Mouse (Mus musculus) testis, postnatal 10 days (tissue): Measurements from ENCODE around the gene Gli2.

Source experiments
- DNase-seq: peaks from one replicate; pipeline ENCODE4 v3.0.0; 2021; ENCODE audit warnings: low spot score

Gli2 gene

DNA sequence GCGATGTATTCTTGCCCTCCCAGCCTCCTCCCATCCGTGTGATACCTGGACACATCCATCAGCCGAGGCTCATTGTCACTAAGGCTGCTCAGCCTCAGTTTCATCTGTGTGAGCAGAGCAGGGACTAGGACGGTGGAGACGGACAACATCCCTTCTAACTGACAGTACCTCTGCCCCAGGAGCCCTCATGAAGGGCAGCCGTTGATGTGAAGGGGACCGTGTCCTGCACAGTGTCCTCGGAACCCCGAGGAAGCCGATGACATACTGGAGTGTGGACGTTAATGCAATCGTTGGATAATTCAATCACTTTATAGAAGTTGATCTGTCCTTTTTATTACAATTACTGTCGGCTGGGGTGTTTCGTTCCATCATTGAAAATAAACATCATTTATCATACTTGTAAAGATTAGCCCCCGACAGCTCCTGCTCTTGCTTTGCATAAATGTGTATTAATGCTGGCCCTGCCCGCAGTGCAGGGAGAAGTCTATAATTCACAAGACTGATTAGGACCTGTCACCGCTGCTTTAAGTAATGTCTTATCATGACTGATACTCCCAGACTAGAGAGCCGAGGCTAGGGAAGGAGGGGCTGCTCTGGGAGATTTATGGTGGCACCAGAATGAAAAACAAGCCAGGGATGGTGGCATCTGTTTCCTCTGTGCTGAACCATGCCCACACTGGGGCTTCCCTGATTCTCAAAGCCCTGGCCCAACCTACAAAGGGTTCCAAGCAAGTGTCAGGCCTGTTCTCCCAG is 257.8 kb downstream of the Gli2 start:
- DNase-seq = no peak

GRCm38 (mm10) chr1:118789871-118790270 is 263.5 kb downstream of the Gli2 start:
- DNase-seq = no peak

DNA sequence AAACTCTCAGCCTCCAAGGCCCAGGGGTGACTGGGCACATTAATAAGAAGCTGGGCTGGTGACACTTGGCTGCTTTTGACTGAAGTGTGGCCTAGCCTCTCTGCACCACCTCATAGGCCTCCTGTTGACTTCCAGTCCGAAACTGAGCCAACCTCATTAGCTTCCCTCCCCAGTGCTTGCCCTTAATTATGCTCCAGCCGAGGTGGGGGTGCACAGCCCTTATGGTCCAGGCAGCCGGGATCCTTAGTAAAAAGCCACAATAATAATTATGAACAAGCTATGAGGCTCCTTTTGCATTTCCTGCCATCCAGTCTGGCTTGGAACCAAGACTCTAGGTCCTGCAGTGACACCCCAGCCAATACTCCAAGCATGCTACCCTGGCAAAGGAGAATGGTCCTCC is 264.0 kb downstream of the Gli2 start:
- DNase-seq = no peak

GRCm38 (mm10) chr1:118788813-118789212 is 264.6 kb downstream of the Gli2 start:
- DNase-seq = no peak

DNA sequence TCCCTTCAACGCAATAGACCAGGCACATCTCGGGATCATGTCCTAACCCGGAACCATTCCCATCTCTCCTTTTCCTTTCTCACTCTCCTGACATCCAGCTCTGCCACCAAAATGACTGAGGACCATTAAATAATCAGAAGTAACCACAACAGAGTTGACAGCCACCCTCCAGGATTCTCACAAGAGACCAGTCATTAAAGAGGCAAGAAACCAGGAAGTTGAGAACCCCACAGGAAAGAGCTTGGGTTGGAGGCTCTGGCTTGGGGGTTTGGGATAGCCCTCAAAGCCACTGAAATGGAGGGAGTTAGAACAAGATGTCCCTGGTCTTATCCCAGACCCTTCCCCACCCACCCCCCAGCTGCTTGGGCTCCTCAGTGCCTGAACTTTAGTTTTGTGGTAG is 265.9 kb downstream of the Gli2 start:
- no peak for DNase-seq
